Mouse (Mus musculus): ENCODE results near the gene Tunar. TPM values are rescaled to one million over a fixed set of nuclear protein-coding genes. Genes with fewer than 3 reads are reported as not detected.

The Tunar gene
- not detected for polyA plus RNA-seq (2017; shearing (Covaris generic))

DNA sequence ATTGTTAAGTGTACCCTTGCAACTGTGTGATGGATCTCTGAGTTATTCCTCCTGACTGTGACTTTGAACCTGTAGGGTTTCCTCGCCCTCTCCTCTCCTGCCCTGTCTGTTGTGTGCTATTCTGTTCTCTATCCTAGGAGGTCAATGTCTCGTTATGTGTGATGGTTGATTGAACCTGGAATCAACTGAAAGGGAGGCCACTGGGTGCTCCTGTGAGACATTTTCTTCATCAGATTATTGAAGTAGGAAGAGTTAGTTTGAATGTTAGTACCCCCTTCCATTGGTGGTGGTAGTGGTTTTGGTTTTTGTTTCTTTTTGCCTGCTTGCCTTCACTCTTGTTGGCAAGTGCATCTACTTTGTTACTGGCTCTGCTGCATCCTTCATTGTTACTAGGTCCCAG, at the start of gene Tunar:
TSS of gene Tunar (plus strand) at position 301 of the 400 bp plus-strand sequence.

Other genes starting within 250 kb of the Tunar start
- not detected for gene Tcl1b2, start 187.9 kb upstream of the Tunar start, polyA plus RNA-seq (2017; shearing (Covaris generic))
- gene Tcl1b1, start 174.2 kb upstream of the Tunar start, polyA plus RNA-seq (2017; shearing (Covaris generic)), result not detected
- gene Tcl1b5, start 157.5 kb upstream of the Tunar start, polyA plus RNA-seq (2017; shearing (Covaris generic)), result not detected
- gene Tcl1b3, start 142.8 kb upstream of the Tunar start, polyA plus RNA-seq (2017; shearing (Covaris generic)), result not detected
- not detected for gene Tcl1b4, start 131.9 kb upstream of the Tunar start, polyA plus RNA-seq (2017; shearing (Covaris generic))
- not detected for gene Tcl1, start 111.1 kb upstream of the Tunar start, polyA plus RNA-seq (2017; shearing (Covaris generic))
- 0.64 TPM for gene D430019H16Rik, start 120.0 kb downstream of the Tunar start, polyA plus RNA-seq (2017; shearing (Covaris generic))
- gene Bdkrb2, start 229.4 kb downstream of the Tunar start, polyA plus RNA-seq (2017; shearing (Covaris generic)), result not detected